ENCODE assay signal across 25 mouse cellular contexts in genomic region chr14:86441895-86442679, GRCm38 (mm10).
A peak's percentile ranks its signal among the peaks of the same experiment; 100 is the strongest.
DNase-seq lines count a peak whose midpoint lies in the region; ATAC-seq and TF ChIP-seq lines count a peak whose summit lies in the region.
"Had no signal": no experiment of that assay in that cellular context is flagged by ENCODE, and none has a peak within 500 bp of the region (broad histone marks: within the 10 kb centered on the region; RNA-seq: fewer than 3 reads in every experiment).

No protein-coding gene starts in this region.

- no peaks in the 10 kb centered on the region for H3K9me3 ChIP-seq in forebrain, embryonic 11.5 days (ENCODE audit: control insufficient read depth, low read length)
- H3K9me3 ChIP-seq in forebrain, embryonic 10.5 days: no peaks in the 10 kb centered on the region
- H3K9me3 ChIP-seq in forebrain, embryonic 13.5 days (replicated peaks): no peaks in the 10 kb centered on the region
- no peaks in the 10 kb centered on the region for H3K9me3 ChIP-seq in forebrain, postnatal 0 days (ENCODE audit: low read length)
- H3K9me3 ChIP-seq: embryonic facial prominence, embryonic 15.5 days; heart, embryonic 15.5 days; hindbrain, embryonic 13.5 days had no signal

- H3K4me1 ChIP-seq in forebrain, embryonic 11.5 days (replicated peaks; ENCODE audit: control insufficient read depth, insufficient read depth, low read length): no peaks in the 10 kb centered on the region
- peaks cover 18% of the 10 kb centered on the region for H3K4me1 ChIP-seq in forebrain, embryonic 10.5 days
- H3K4me1 ChIP-seq in forebrain, embryonic 13.5 days: peaks cover 14% of the 10 kb centered on the region
- H3K4me1 ChIP-seq in forebrain, postnatal 0 days (ENCODE audit: insufficient read depth): 0 out of 2 replicates have a peak, but pooled peaks cover 4% of the 10 kb centered on the region
- H3K4me1 ChIP-seq: embryonic facial prominence, embryonic 15.5 days; hindbrain, embryonic 13.5 days had no signal

- 78% methylated on average over 9 of the region's 9 CpGs for WGBS in forebrain, embryonic 11.5 days
- WGBS in forebrain, embryonic 10.5 days: 86% methylated on average over 9 of the region's 9 CpGs
- 43% methylated on average over 9 of the region's 9 CpGs for WGBS in forebrain, embryonic 13.5 days
- WGBS in forebrain, postnatal 0 days: 27% methylated on average over 9 of the region's 9 CpGs

- peak; percentile 80 for ATAC-seq in forebrain, embryonic 11.5 days (replicated peaks; ENCODE audit: low FRiP score)
- peak; percentile 91 for ATAC-seq in forebrain, embryonic 13.5 days
- peak; percentile 32; the same call in 1 of the 2 replicates for ATAC-seq in forebrain, postnatal 0 days
- ATAC-seq: CD4-positive, CD25-positive, alpha-beta regulatory T cell, adult 4 months; hindbrain, postnatal 0 days had no signal

- H3K27me3 ChIP-seq in forebrain, embryonic 11.5 days (ENCODE audit: control insufficient read depth, insufficient read depth, low read length): peaks cover 3% of the 10 kb centered on the region; the same call in 1 of the 2 replicates
- peaks cover 8% of the 10 kb centered on the region for H3K27me3 ChIP-seq in forebrain, embryonic 10.5 days (ENCODE audit: poor library complexity, severe bottlenecking)
- H3K27me3 ChIP-seq in forebrain, embryonic 13.5 days: peaks cover 27% of the 10 kb centered on the region
- H3K27me3 ChIP-seq in forebrain, postnatal 0 days (ENCODE audit: insufficient read depth, low read length): no peaks in the 10 kb centered on the region
- H3K27me3 ChIP-seq: embryonic facial prominence, embryonic 15.5 days; heart, embryonic 15.5 days; hindbrain, embryonic 13.5 days had no signal

- H3K36me3 ChIP-seq in forebrain, embryonic 11.5 days (ENCODE audit: control insufficient read depth, insufficient read depth, low read length): no peaks in the 10 kb centered on the region
- H3K36me3 ChIP-seq in forebrain, embryonic 10.5 days (replicated peaks): no peaks in the 10 kb centered on the region
- H3K36me3 ChIP-seq in forebrain, embryonic 13.5 days (ENCODE audit: poor library complexity, severe bottlenecking): no peaks in the 10 kb centered on the region
- H3K36me3 ChIP-seq in forebrain, postnatal 0 days (ENCODE audit: insufficient read depth): no peaks in the 10 kb centered on the region
- H3K36me3 ChIP-seq: embryonic facial prominence, embryonic 15.5 days; G1E; heart, embryonic 15.5 days; hindbrain, embryonic 13.5 days had no signal

- H3K9ac ChIP-seq in forebrain, embryonic 11.5 days (ENCODE audit: low read length): no peak overlapping the region
- no peak overlapping the region for H3K9ac ChIP-seq in forebrain, embryonic 13.5 days
- H3K9ac ChIP-seq in forebrain, postnatal 0 days: no peak overlapping the region
- H3K9ac ChIP-seq: embryonic facial prominence, embryonic 15.5 days; heart, embryonic 15.5 days; hindbrain, embryonic 13.5 days had no signal

- no peak overlapping the region for H3K27ac ChIP-seq in forebrain, embryonic 11.5 days (ENCODE audit: low read depth, low read length)
- no peak overlapping the region for H3K27ac ChIP-seq in forebrain, embryonic 10.5 days
- no peak overlapping the region for H3K27ac ChIP-seq in forebrain, embryonic 13.5 days
- H3K27ac ChIP-seq in forebrain, postnatal 0 days (ENCODE audit: low read depth, low read length): no peak overlapping the region
- H3K27ac ChIP-seq: embryonic facial prominence, embryonic 15.5 days; gastrocnemius, adult 2 months; heart, embryonic 15.5 days; hindbrain, embryonic 13.5 days; hindbrain, postnatal 0 days had no signal

- no peak for TF ChIP-seq CTCF in forebrain, postnatal 0 days (IDR thresholded peaks at IDR 0.05; ENCODE audit: low read depth)

- no peak overlapping the region for H3K4me2 ChIP-seq in forebrain, embryonic 11.5 days (ENCODE audit: low read depth, low read length, severe bottlenecking)
- H3K4me2 ChIP-seq in forebrain, embryonic 13.5 days: 0 out of 2 replicates have a peak overlapping the region, but pooled peaks have one; percentile 3
- no peak overlapping the region for H3K4me2 ChIP-seq in forebrain, postnatal 0 days (ENCODE audit: low read depth)
- H3K4me2 ChIP-seq: embryonic facial prominence, embryonic 15.5 days; heart, embryonic 11.5 days; heart, embryonic 15.5 days; hindbrain, embryonic 13.5 days had no signal

- H3K4me3 ChIP-seq in forebrain, embryonic 11.5 days (ENCODE audit: low read depth, low read length): no peak overlapping the region
- H3K4me3 ChIP-seq in forebrain, embryonic 10.5 days: no peak overlapping the region
- no peak overlapping the region for H3K4me3 ChIP-seq in forebrain, embryonic 13.5 days
- no peak overlapping the region for H3K4me3 ChIP-seq in forebrain, postnatal 0 days (ENCODE audit: low read depth, low read length)
- H3K4me3 ChIP-seq: embryonic facial prominence, embryonic 15.5 days; erythroblast, embryonic 14.5 days; gastrocnemius, adult 2 months; heart, embryonic 15.5 days; hindbrain, embryonic 13.5 days had no signal

- DNase-seq in forebrain, embryonic 11.5 days (ENCODE audit: low spot score): no peak
- DNase-seq in forebrain, embryonic 10.5 days (ENCODE audit: extremely low spot score, low spot score): no peak
- DNase-seq in layer of hippocampus, adult 9-11 months: peak; percentile 19
- no peak for DNase-seq in layer of hippocampus, postnatal 14 days (ENCODE audit: low spot score in 2 of 2)
- peak; percentile 31 for DNase-seq in forebrain, postnatal 0 days
- DNase-seq in testis, postnatal 14 days (ENCODE audit: low spot score): no peak
- DNase-seq in embryo, embryonic 10.5 days (ENCODE audit: low spot score): no peak
- DNase-seq: adrenal gland, adult 8-10 months; B cell, adult 2 months; cerebellum, adult 11-12 months; cerebellum, adult 9-11 months; cerebellum, postnatal 36 days; gastrocnemius, adult 2 months; gastrocnemius, postnatal 25 days; heart, adult 18-20 months; heart, postnatal 14 days had no signal

Comparison
In these comparisons a context has a peak if more than half of its experiments do, and no peak if none do; other contexts are left out.
1. DNase-seq: peak in layer of hippocampus, adult 9-11 months (single experiment) and forebrain, postnatal 0 days (single experiment); none in forebrain, embryonic 11.5 days (single experiment), forebrain, embryonic 10.5 days (single experiment), layer of hippocampus, postnatal 14 days (0 of 2), testis, postnatal 14 days (single experiment) and embryo, embryonic 10.5 days (single experiment).
2. ATAC-seq: peak in every context shown above with its lines; median percentile 91 in forebrain, embryonic 13.5 days; 80 in forebrain, embryonic 11.5 days; 32 in forebrain, postnatal 0 days.